Mouse (Mus musculus) liver, embryonic 15.5 days (tissue): ENCODE results near the gene Rnf207. TPM values are rescaled to one million over a fixed set of nuclear protein-coding genes. Genes with fewer than 3 reads are reported as not detected.
A peak's percentile ranks its signal among the peaks of the same experiment; 100 is the strongest.

Experiments used
- ATAC-seq: fragments of 200-750 bp; cut with Nextera tagmentation; 2 replicates; pipeline ENCODE4 v1.8.0; 2017; ENCODE audit warnings: moderate number of reproducible peaks, mild to moderate bottlenecking, moderate library complexity; ENCODE audit not compliant: insufficient read depth
- H3K27ac ChIP-seq: fragments of 300-500 bp; sonication (generic); replicated peaks from 2 replicates; pipeline ENCODE4 v1.5.1; 2015; ENCODE audit warnings: mild to moderate bottlenecking, inconsistent platforms
- H3K27me3 ChIP-seq: fragments of 300-500 bp; sonication (generic); 2 replicates; pipeline ENCODE4 v1.6.1; 2015; ENCODE audit warnings: mild to moderate bottlenecking, inconsistent platforms
- H3K36me3 ChIP-seq: fragments of 300-500 bp; sonication (generic); replicated peaks from 2 replicates; pipeline ENCODE4 v1.6.1; 2015; ENCODE audit warnings: moderate library complexity, mild to moderate bottlenecking, inconsistent platforms
- H3K4me1 ChIP-seq: fragments of 300-500 bp; sonication (generic); replicated peaks from 2 replicates; pipeline ENCODE4 v1.6.1; 2015; ENCODE audit warnings: inconsistent platforms
- H3K4me2 ChIP-seq: fragments of 300-500 bp; sonication (generic); 2 replicates; pipeline ENCODE4 v1.6.1; 2015; ENCODE audit warnings: moderate library complexity, mild to moderate bottlenecking, inconsistent platforms
- H3K4me3 ChIP-seq: fragments of 300-500 bp; sonication (generic); replicated peaks from 2 replicates; pipeline ENCODE4 v1.5.1; 2015; ENCODE audit warnings: mild to moderate bottlenecking, inconsistent platforms
- H3K9ac ChIP-seq: fragments of 300-500 bp; sonication (generic); 2 replicates; pipeline ENCODE4 v1.6.1; 2015; ENCODE audit warnings: moderate library complexity, mild to moderate bottlenecking, inconsistent platforms
- H3K9me3 ChIP-seq: fragments of 300-500 bp; sonication (generic); replicated peaks from 2 replicates; pipeline ENCODE4 v1.6.1; 2016; ENCODE audit warnings: inconsistent platforms
- whole genome bisulfite sequencing: fragments of 180-500 bp; shearing (Covaris S2); methylation state at CpG from one replicate; pipeline ENCODE4 v1.1.7; 2015; ENCODE audit warnings: mixed read lengths; ENCODE audit not compliant: insufficient replicate concordance; 5-methylcytosine and 5-hydroxymethylcytosine counted together
- polyA plus RNA-seq: library from polyadenylated mRNA; unstranded; fragments of >200 nt; fragmentation: Nextera tagmentation; extraction: Ambion mirVana; gene quantifications from 2 replicates; pipeline ENCODE4 v1.2.1, GENCODE M21; 2015

Gene Rnf207
- 0.08 TPM in 1 of 2 replicates, not detected in the other for polyA plus RNA-seq

DNA sequence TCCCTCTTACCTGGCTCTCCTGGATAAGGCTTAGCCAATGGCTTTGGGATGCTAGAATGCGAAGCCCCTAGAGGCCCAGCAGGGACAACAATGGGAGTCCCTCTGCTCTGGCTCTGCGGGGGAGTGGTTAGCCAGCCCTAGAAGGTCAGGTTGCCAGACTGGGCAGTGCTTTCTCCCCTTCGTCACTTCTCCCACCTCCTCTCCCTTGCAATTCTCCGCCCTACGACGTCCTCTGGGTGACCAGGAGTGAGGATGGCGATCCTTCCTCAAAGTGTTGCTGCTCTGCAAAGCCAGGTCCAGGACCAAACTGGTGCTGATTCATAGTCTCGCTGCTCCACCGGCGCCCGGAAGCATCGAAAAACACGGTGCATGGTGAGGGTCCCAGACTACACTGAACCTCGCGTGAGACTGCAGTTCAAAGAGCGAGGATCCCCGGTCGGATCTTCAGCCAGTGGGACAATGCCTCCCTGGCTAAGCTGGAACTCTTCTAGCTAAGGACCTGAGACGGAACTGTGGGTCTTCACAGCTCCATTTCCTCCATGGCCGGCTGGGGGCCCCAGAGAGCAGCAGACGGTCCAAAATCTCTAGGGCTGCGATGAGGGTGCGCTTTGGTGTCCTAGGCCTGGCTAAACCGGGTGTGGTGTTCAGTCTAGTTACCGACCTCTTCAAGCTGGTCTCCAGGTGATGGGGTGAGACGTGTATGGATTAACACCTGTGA lies at the start of gene Rnf207:
Gene Rnf207 (minus strand): TSS at position 477 of the 718 bp plus-strand sequence.
- 6% methylated on average over 26 of the region's 26 CpGs for WGBS
- no peak within 1 kb of the TSS for H3K27ac ChIP-seq
- no peak within 1 kb of the TSS for H3K9ac ChIP-seq
- H3K4me2 ChIP-seq = peak within 1 kb of the TSS; percentile 49
- peaks cover 63% of the 10 kb centered on the region for H3K27me3 ChIP-seq
- H3K4me1 ChIP-seq = 0 out of 2 replicates have a peak, but pooled peaks cover 6% of the 10 kb centered on the region
- no peak for ATAC-seq
- 0 out of 2 replicates have a peak within 1 kb of the TSS, but pooled peaks have one; percentile 10 for H3K4me3 ChIP-seq
- H3K36me3 ChIP-seq = no peaks in the 10 kb centered on the region
- H3K9me3 ChIP-seq = no peaks in the 10 kb centered on the region

DNA sequence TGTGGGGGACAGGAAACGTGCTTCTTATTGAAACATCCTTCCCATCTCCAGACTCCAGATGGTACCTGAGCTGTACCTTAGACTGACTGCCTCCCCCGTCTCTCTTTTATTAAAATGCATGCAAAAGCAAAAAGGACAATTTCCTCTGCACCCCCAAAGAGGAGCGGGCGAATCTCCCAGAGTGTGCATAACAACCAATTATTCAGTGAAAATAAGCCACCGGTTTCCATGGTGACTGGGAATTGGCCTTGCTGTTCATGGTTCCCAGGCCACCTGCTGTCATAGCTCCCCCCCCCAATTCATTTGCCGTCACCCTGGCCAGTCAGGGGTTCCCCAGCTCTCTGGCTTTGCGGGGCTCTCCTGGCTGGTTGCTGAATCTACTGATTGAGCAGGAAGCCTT lies 46.4 kb upstream of the Rnf207 start:
- peaks cover 11% of the 10 kb centered on the region for H3K27me3 ChIP-seq
- no peak overlapping the region for H3K4me2 ChIP-seq
- no peaks in the 10 kb centered on the region for H3K9me3 ChIP-seq
- WGBS = 59% methylated on average over 7 of the region's 7 CpGs
- H3K9ac ChIP-seq = no peak overlapping the region
- H3K27ac ChIP-seq = no peak overlapping the region
- peaks cover 9% of the 10 kb centered on the region; the same call in 1 of the 2 replicates for H3K4me1 ChIP-seq
- ATAC-seq = no peak
- H3K36me3 ChIP-seq = no peaks in the 10 kb centered on the region
- no peak overlapping the region for H3K4me3 ChIP-seq

DNA sequence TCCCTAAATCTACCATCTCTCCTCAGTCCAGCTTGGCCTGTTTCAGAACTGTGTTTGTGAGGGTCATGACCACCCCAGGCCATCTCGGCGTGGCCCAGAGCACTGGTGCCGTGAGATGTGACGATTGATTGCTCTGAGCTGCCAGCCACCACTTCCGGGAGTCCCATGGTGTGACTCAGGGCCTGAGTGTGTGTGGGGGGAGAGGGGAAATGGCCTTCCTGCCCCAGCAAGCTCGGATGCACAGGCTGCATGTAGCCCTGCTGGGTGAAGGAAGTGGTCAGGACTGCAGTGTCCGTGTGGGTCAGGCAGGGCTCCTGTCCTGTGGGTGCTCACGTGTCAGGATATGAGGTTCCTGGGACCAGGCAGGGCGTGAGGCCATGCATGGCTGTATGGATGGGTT lies 43.4 kb upstream of the Rnf207 start:
- H3K27me3 ChIP-seq = peaks cover 22% of the 10 kb centered on the region
- H3K4me2 ChIP-seq = no peak overlapping the region
- H3K27ac ChIP-seq = no peak overlapping the region
- ATAC-seq = no peak
- no peak overlapping the region for H3K4me3 ChIP-seq
- H3K36me3 ChIP-seq = no peaks in the 10 kb centered on the region
- H3K4me1 ChIP-seq = peaks cover 9% of the 10 kb centered on the region; the same call in 1 of the 2 replicates
- 13% methylated on average over 9 of the region's 9 CpGs for WGBS
- H3K9me3 ChIP-seq = no peaks in the 10 kb centered on the region
- no peak overlapping the region for H3K9ac ChIP-seq

DNA sequence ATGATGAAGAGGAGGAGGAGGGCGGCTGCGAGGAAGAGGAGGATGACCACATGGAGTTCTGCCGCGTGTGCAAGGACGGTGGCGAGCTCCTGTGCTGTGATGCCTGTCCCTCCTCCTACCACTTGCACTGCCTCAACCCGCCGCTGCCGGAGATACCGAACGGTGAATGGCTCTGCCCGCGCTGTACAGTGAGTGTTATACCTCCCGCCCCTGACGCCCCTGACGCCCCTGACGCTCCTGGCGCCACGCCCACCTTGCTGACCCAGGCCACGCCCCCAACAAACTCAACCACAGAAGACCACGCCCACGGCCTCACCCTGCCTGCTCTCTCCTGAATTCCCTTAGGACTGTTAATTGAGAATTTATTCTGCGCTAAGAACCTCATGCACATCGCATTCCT lies 42.1 kb upstream of the Rnf207 start:
- no peak for ATAC-seq
- no peak overlapping the region for H3K9ac ChIP-seq
- no peaks in the 10 kb centered on the region for H3K9me3 ChIP-seq
- H3K4me3 ChIP-seq = no peak overlapping the region
- no peaks in the 10 kb centered on the region for H3K36me3 ChIP-seq
- WGBS = 3% methylated on average over 24 of the region's 24 CpGs
- H3K27me3 ChIP-seq = peaks cover 22% of the 10 kb centered on the region
- peak overlapping the region; percentile 50 for H3K4me2 ChIP-seq
- peaks cover 9% of the 10 kb centered on the region; the same call in 1 of the 2 replicates for H3K4me1 ChIP-seq
- no peak overlapping the region for H3K27ac ChIP-seq

DNA sequence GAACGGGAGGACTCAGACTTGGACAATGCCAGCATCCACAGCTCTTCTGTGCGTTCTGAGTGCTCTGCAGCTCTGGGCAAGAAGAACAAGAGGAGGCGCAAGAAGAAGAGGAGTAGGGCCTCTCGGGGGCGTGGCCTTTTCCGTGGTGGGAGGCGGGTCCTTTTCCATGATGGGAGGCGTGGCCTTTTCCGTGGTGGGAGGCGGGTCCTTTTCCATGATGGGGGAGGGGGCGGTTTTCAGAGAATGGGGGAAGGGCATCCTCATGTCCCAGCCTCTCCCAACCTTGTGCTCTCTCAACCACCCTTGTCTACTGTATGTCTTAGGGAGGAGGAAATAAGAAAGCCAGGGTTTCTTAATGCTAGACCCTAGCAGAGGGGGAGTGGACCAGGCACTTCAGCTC lies 40.9 kb upstream of the Rnf207 start:
- Histone ChIP-seq H3K4me2 (no peak overlapping the region), H3K9ac (no peak overlapping the region), H3K27me3 (peaks cover 22% of the 10 kb centered on the region), H3K4me1 (peaks cover 9% of the 10 kb centered on the region; the same call in 1 of the 2 replicates), H3K36me3 (no peaks in the 10 kb centered on the region), H3K9me3 (no peaks in the 10 kb centered on the region), H3K27ac (no peak overlapping the region), H3K4me3 (no peak overlapping the region)
- 4% methylated on average over 11 of the region's 11 CpGs for WGBS
- no peak for ATAC-seq

DNA sequence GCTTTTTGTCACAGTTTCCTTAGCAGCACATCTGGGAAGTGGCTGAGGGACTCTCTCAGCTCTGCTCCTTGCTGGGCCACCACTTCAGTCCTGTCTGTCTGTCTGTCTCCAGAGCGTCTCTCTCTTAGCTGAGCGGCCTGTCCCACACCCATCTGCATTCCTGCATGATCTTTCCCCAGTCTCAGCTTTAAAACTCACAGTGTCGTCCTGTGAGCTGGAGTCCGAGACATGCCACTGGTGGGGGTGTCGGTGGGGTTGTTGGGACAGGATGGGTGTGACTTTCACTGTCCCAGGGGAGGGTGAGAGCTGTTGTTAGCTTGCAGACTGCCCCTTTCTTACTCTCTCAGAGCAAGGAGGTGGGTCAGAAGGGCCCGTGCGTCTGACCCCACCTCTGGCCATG lies 36.9 kb upstream of the Rnf207 start:
- Histone ChIP-seq H3K4me2 (no peak overlapping the region), H3K27me3 (peaks cover 31% of the 10 kb centered on the region), H3K27ac (no peak overlapping the region), H3K9me3 (no peaks in the 10 kb centered on the region), H3K4me3 (no peak overlapping the region), H3K9ac (no peak overlapping the region), H3K4me1 (peaks cover 3% of the 10 kb centered on the region; the same call in 1 of the 2 replicates), H3K36me3 (no peaks in the 10 kb centered on the region)
- no peak for ATAC-seq
- WGBS = 54% methylated on average over 7 of the region's 7 CpGs

DNA sequence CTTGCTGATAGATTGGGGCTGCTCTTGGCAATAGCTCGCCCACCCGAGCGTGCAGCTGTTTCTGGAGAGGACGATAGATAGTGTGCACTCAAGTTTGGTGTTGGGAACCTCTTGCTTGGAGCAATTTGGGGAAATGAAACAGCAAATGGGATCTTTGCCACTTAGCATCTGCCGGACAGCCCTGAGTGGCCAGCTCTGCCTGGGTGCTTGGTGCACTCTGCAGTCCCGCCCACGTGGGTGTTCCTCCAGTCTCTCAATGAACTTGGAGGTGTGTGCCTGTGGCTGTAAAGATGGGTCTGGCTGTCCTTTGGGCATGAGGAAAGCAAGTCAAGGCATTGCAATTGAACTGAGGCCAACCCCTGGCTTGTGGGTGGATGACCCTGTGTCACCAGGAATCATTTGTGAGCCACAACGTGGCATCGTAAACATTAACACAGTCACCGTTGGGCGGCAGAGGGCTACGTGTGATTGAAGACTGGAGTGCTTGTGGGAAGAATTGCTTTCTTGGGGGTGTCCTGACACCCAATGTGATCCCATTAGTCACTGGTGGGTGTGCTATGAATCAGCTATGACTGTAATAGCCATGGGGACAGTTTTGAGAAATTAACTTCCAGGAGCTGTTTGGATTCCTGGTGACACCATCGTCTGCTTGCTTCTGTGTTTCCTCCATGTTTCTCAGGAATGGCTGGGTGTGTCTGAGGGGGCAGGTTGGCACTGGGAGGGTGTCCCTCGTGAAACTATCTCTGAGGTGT lies 35.3 kb upstream of the Rnf207 start:
- no peak for ATAC-seq
- WGBS = 65% methylated on average over 14 of the region's 14 CpGs
- peaks cover 34% of the 10 kb centered on the region for H3K27me3 ChIP-seq
- H3K9me3 ChIP-seq = no peaks in the 10 kb centered on the region
- H3K4me2 ChIP-seq = no peak overlapping the region
- no peaks in the 10 kb centered on the region for H3K36me3 ChIP-seq
- H3K27ac ChIP-seq = no peak overlapping the region
- no peak overlapping the region for H3K4me3 ChIP-seq
- no peak overlapping the region for H3K9ac ChIP-seq
- H3K4me1 ChIP-seq = no peaks in the 10 kb centered on the region

DNA sequence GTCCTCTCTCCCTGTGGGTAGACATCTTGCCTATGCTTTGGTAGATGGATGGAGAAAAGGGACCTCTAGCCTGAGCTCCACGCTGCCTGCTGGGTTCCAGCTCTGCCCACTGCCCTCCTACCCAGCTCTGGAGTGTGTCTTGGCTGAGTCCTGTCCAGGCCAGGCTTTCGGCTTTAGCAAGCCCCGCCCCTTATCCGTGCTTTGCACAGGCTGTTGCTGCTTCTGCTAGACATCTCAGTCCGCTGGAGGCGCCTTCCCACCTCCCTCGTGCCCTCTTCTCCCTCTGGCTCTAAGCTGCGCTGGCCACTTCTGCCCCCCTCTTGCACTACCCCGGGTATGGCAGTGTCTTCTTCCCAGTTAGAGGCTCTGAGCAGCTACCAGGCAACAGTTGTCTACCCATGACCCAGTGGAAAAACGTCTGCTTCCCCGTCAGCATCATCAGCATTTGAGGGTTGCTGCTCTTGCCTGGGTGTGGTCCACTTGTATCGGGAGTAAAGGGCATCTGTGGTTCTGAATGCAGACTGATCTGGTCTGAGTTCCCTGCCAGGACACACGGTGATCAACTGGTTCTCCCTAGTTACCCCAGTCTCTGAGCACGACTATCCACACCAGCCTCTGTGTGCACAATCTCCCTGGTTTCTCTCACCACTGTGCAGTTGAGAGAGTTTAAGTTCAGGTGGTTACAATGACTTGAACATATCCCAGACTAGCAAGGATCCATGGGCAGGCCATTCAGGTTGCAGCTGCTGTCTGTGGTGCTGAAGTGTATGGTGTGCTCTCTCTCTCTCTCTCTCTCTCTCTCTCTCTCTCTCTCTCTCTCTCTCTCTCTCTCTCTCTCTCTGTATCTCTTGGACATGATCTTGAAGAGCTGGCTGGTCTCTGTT lies 32.9 kb upstream of the Rnf207 start:
- 9% methylated on average over 14 of the region's 14 CpGs for WGBS
- no peak overlapping the region for H3K4me2 ChIP-seq
- H3K4me1 ChIP-seq = no peaks in the 10 kb centered on the region
- H3K4me3 ChIP-seq = no peak overlapping the region
- H3K27me3 ChIP-seq = peaks cover 53% of the 10 kb centered on the region
- no peak overlapping the region for H3K27ac ChIP-seq
- no peaks in the 10 kb centered on the region for H3K9me3 ChIP-seq
- ATAC-seq = no peak
- no peak overlapping the region for H3K9ac ChIP-seq
- no peaks in the 10 kb centered on the region for H3K36me3 ChIP-seq

DNA sequence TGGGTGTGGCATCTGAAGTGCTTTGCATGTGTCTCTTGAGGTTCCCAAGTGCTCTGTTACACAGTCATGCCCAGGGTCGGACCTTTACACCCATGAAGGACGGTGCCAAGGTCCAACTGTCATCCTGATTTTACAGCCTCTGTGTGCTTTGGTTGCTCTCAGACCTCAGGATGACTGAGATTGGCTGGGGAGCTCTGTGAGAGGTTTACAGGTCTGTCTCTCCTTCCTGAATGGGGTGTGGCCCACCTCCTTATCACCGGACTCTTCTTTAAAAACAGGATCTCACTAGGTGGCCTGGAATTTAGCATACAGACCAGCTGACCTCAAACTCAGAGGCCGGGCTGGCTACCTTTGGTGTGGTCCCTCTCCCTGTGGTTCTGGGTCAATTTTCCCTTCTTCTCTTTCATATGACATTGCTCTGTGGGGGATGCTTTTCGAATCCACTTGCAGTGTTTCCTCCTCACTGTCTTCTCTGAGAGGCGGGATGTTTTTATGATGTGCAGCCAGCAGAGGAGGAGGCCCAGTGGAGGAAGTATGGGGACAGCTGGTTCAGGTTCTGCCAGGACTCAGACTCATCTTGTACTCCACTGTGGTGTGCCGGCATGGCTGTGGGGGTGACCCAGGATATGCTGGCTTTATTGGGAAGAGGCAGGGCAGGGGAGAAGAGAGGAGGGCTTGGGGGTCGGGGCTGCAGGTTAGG lies 32.1 kb upstream of the Rnf207 start:
- Histone ChIP-seq H3K27ac (no peak overlapping the region), H3K36me3 (no peaks in the 10 kb centered on the region), H3K4me2 (no peak overlapping the region), H3K4me3 (no peak overlapping the region), H3K4me1 (no peaks in the 10 kb centered on the region), H3K27me3 (peaks cover 55% of the 10 kb centered on the region), H3K9me3 (no peaks in the 10 kb centered on the region), H3K9ac (no peak overlapping the region)
- ATAC-seq = no peak
- 24% methylated on average over 8 of the region's 8 CpGs for WGBS

DNA sequence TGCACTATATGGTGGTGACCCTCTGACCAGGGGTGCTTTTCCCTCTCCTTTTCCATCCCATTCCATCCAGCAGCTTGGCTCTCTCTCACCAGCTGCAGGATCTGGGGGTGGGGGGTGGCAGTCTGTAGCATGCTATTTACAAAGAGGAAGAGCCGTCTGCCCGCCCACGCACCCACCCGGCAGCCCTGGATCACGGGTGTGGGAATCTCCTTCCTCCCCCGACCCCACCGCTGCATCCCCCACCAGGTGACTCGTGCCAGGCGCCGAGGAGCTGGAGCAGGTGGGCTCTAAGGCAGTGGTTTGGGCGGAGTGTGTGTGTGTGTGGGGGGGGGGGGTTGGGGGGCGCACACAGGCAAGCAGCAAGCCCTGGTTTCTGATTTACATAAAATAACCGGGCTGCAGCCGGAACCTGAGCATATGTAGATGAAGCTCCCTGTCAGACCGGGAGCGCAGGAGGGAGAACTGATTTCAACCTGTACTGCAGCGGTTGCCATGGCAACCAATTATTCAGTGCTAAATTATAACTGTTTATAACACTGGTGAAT lies 31.1 kb upstream of the Rnf207 start:
- Histone ChIP-seq H3K27ac (no peak overlapping the region), H3K27me3 (peaks cover 58% of the 10 kb centered on the region), H3K4me2 (no peak overlapping the region), H3K4me1 (peaks cover 6% of the 10 kb centered on the region), H3K9me3 (no peaks in the 10 kb centered on the region), H3K36me3 (no peaks in the 10 kb centered on the region), H3K4me3 (no peak overlapping the region), H3K9ac (no peak overlapping the region)
- ATAC-seq = no peak
- 7% methylated on average over 17 of the region's 17 CpGs for WGBS
